Mouse (Mus musculus) thymus, postnatal 36 days (tissue): ENCODE measurements around the gene Olfr477.
"Not testable (repeated sequence)": the region's sequence is repeated elsewhere in the genome, so short reads cannot be mapped to it uniquely, and the experiment has no call there.

Source experiments
- DNase-seq, 2 experiments: peaks; one replicate each; pipeline ENCODE4 v3.0.0; 2022; ENCODE audit warnings: mixed read lengths in 2 of 2

The Olfr477 gene

DNA sequence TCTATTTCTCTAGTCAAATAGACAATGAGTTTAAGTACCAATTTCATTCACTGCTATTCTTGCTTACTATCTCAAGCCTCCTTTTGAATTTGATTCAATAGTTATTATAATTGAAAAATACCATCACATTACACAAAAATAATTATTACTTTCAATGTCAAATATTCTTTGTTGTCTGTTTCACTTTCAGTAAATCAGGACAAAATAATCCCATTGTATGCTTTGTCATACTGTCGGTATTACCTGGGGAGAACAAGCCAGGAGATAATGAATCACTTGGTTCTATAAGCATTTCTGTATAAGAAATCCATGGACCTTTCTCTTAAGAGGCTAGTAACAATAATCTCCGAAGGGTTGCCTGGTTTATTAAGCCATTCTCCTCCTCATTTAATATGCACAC lies at the start of gene Olfr477:
TSS of gene Olfr477 (plus strand) at position 301 of the 400 bp plus-strand sequence.
- no peak for DNase-seq

DNA sequence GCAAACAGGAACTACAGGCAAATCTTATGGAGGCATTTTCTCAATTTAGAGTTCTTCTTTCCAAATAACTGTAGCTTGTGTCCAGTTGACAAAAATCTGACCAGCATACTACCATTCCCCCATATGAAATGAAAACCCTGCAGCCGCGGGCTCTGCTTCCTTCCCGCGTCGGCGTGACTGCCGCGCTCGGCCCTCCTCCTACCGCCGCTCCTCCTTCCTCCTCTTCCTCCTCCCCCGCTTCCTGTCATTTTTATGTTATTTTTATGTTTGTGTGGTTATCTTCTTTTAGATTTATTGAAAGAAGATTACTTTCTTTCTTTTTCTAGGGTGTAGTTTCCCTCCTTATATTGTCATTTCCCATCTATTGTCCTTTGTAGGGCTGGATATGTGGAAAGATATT lies 34.0 kb upstream of the Olfr477 start:
- not testable (repeated sequence) for DNase-seq

DNA sequence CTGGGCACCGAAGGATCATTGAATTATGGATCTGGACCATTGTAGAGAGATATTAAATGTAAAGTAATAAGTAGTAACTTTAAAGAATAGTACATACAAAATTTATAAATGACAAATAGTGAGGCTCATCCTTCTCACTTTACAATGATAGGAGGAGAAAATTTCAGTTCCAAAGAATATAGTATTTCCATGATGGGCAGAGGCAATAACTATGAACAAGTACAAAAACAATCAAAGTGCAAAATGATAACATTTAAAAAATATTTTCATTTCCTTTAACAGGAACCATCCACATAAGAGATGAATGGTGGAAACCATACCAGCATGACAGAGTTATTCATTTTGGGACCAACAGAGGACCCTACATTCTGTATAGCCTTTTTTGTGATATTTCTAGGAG lies 32.1 kb upstream of the Olfr477 start, which contains the start of gene Olfr474:
TSS of gene Olfr474 (plus strand) at position 301 of the 400 bp plus-strand sequence.
- no peak for DNase-seq

DNA sequence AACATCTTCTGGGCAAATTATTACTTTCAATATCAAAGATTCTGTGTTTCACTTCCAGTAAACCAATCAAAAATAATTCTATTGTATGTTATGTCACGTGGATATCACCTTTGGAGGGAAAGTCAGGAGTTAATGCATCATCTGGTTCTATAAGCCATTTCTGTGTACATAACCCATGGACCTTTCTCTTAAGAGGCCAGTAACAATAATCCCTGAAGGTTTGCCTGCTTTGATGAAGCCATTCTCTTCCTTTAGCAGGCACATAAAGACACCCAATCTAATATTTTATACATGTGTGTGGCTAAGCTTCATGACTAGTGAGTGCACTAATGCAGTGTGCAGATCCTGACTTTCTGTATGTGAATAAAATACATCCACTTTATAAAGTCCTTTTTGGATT lies 22.0 kb upstream of the Olfr477 start, which contains the start of gene Olfr476:
TSS of gene Olfr476 (plus strand) at position 301 of the 400 bp plus-strand sequence.
- no peak for DNase-seq

DNA sequence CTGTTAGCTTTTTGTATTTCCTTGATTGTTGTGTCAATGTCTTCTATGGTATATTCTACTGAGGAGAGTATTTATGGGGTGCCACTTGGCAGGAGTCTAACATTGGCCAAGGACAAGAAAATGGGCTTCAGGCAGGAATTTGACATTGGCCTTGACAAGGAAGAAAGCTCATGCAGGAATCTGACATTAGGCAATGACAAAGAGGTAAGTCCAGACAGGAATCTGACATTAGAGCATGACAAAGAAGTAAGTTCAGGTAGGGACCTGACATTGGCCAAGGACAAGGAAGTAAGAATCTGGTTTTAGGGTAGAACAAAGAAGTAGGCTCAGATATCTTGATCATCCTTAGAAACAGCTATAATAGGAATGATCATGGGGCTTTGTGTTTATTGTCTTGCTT lies 27.8 kb downstream of the Olfr477 start:
- not testable (repeated sequence) for DNase-seq

DNA sequence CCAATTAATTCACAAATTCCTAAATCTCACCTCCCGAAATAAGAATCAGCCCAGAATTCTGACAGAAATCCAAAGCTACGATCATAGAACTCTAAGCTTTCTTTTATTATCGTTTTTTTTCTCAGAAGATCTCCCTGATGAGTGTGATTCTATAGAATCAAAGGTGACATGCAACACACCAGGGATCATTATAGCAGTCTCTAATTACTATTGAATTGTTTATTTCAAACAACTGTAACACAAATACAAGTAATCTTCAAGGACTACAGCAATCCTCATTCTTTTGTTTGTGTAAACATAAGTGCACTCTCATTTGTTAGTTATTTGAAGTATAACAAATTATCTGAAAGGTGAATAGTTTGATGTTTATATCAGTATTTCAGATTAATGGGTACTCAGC lies 47.4 kb downstream of the Olfr477 start, which contains the start of gene Olfr478:
TSS of gene Olfr478 (minus strand) at position 101 of the 400 bp plus-strand sequence.
- no peak for DNase-seq
